Mouse (Mus musculus) bone marrow, adult 2 months (tissue): ENCODE data around the gene Cfap97.

Source experiments
- CTCF ChIP-seq: fragments of 200-500 bp; IDR thresholded peaks from 2 replicates; pipeline ENCODE4 v1.5.1; 2011; ENCODE audit warnings: low read length, control low read depth; ENCODE audit not compliant: control insufficient read depth, insufficient read depth
- POLR2A ChIP-seq: fragments of 200-500 bp; IDR thresholded peaks from 2 replicates; pipeline ENCODE4 v1.6.1; 2011; ENCODE audit warnings: low read depth, mild to moderate bottlenecking, control low read depth, low read length, borderline replicate concordance; ENCODE audit not compliant: control insufficient read depth

DNA sequence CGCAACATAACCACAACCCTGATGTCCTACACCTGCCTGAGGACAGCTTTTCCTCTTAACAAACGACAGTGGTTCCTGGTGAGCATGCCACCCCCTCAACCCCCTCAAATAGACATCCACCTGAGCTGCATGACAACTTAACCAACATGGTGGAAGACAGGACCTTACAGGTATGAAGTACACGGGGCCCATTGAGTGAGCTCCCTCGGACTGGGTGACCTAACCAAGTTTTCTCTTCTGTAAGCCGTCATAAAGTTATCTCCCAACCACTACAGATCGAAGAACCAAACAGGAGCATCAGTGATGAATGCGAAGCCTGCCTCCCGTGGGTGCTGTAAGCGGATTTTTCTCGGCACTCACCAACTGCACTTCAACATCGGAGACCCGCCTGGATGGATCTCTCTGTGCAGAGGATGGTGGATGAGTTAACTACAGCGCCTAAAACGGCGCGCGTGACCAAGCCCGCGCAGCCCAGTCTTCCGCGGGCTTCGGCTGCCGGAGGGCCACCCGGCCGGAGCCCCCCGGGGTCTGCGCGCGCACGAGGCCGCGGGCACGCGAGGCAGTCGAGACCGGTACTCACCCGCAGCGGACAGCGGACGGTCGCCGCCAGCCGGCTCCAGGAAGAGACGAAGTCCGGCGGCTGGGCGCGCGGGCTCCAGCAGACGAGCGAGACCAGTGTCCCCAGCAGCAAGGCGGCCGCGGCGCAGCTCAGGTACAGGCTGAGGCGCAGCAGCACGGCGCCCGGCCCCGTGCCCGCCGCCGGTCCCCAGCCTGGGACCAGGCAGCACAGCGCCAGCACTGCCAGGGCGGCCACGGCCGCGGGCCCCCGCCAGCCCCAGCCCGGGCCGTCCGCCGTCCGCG lies at the start of gene Cfap97:
- no peak for TF ChIP-seq CTCF
- TF ChIP-seq POLR2A: no peak
